Mouse (Mus musculus): Measurements from ENCODE around the gene Gm3646.

- TF ChIP-seq CTCF (IDR thresholded peaks at IDR 0.05; ENCODE audit: low read depth) = no peak
- no peak for TF ChIP-seq EP300 (optimal IDR thresholded peaks at IDR 0.05)
These were observed 34.1 kb upstream of the Gm3646 start for GRCm38 (mm10) chr1:39839217-39839616.
